Mouse (Mus musculus): ENCODE data around the gene Fam107b. TPM values are rescaled to one million over a fixed set of nuclear protein-coding genes. Genes with fewer than 3 reads are reported as not detected.
A peak's percentile ranks its signal among the peaks of the same experiment; 100 is the strongest.

Gene Fam107b
- 812 and 826 TPM in 2 replicates for total RNA-seq (2017)

DNA sequence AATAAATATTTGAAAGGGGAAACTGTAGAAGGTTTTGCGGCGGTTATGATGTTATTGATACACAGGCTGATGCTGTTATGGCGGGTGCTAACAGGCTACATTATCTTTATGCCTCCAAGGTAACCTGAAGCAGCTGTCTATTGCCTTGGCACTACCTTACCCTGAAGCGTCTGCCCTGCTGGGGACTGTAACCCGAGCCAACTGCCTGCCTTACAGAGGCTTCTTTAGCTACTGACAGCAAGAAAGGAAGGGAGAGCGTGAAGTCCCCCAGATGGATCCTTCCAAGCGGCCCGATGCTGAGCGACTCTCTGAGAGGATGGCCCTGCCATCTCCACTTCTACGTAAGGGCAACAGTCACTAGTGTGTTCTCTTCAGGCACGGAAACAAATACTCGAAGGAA, at the start of gene Fam107b:
Gene Fam107b (plus strand): TSS at position 303 of the 400 bp plus-strand sequence.
- no peak for ATAC-seq (replicated peaks; ENCODE audit: low read depth, poor library complexity, severe bottlenecking)

GRCm38 (mm10) chr2:3522558-3522957, 47.7 kb upstream of the Fam107b start:
- 0 out of 2 replicates have a peak, but pooled peaks have one; percentile 34 for ATAC-seq (replicated peaks; ENCODE audit: low read depth, poor library complexity, severe bottlenecking)

DNA sequence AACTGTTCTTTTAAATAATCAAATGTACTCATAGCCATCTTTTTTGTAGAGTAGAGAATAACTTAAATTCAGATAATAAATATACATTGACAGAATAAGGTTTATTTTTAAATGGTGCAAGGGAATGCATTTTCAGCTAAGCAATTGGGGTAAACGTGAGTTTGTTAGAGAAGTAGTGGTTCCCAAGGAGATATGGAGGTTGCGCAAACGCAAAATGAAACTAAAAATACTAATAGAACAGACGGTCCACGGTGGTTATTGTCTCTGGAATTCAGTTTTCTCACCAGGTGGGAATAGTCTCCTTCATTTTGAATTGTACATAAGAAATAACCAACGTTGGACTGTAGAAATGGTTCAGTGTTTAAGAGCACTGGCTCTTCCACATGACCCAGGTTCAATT, 44.0 kb upstream of the Fam107b start:
- ATAC-seq (replicated peaks; ENCODE audit: low read depth, poor library complexity, severe bottlenecking) = 0 out of 2 replicates have a peak, but pooled peaks have one; percentile 29

DNA sequence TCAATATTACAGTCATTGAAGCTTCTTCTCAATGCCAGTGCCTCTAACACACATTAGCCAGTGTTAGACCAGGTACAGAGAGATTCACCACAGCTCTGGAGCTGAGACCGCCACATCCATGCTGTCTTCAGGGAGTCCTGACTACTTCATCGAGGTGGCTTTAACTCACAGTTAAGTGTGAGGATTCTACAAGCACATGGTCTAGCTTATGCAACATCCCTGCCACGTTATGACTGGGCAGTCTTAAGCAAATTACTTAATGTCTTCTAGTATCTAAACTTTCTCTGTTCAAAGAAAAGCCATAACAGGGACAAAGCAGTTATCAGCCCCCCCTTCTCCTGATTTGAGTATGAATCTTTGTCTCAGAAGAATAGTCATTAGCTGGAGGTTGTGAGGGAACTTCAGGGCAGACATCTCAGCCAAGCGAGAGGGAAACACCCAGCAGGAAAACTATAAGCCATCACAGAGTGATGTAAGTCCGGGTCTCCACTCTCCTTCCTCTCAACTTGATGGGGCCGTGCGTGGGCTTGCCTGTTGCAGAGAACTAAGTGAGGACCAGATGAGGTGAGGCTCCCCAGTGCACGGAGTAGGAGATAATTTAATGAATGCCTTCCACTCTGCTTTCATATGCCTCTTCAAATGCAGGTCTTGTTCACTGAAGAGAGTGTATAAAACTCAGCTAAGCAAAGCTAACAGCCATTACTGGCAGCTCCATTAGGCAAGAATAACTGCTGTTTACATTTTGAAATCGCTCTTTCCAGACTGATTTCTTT, 28.8 kb upstream of the Fam107b start:
- ATAC-seq (replicated peaks; ENCODE audit: low read depth, poor library complexity, severe bottlenecking) = no peak

DNA sequence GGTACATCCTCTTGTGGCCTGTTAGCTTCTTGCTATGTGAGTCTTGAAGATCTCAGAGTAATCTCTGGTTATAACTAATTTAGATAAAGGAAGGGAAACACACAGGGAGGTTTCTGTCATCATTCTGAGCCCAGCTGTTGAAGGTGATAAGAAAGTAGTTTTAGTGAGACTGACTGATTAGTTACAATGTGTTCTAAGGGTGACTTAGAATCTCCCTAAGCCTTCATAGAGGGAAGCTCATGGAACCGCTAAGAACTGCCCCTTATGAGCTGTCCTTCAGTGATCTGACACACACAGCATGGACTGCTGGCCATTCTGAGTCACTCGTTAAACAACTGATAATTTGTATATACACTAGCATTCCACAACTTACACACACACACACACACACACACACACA, 24.2 kb upstream of the Fam107b start:
- ATAC-seq (replicated peaks; ENCODE audit: low read depth, poor library complexity, severe bottlenecking) = peak; percentile 56

GRCm38 (mm10) chr2:3546588-3546987, 23.7 kb upstream of the Fam107b start:
- peak; percentile 88 for ATAC-seq (replicated peaks; ENCODE audit: low read depth, poor library complexity, severe bottlenecking)

DNA sequence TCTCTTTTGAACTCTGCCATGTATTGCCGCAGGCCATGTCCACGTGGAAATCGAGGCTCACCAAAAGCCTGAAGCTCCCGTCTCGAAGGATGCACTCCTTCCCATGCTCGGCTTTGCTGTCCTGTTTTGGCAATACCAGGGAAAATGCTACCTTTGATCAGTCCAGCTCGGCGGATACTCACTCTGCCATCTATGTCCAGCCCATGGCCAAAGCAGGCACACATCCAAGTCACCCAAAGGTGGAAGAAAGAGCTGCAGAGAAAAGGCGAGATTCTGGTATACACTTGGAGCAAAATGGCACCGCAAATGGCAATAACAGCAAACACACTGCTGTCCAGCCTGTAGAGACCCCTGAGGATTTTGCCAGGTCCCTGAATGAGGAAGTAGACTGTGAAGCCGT, 318 bp downstream of the Fam107b start:
- ATAC-seq (replicated peaks; ENCODE audit: low read depth, poor library complexity, severe bottlenecking) = no peak

GRCm38 (mm10) chr2:3573883-3574282, 3.6 kb downstream of the Fam107b start:
- ATAC-seq (replicated peaks; ENCODE audit: low read depth, poor library complexity, severe bottlenecking) = peak; percentile 62

GRCm38 (mm10) chr2:3575140-3575539, 4.9 kb downstream of the Fam107b start:
- ATAC-seq (replicated peaks; ENCODE audit: low read depth, poor library complexity, severe bottlenecking) = no peak

- peak; percentile 50; the same call in 1 of the 2 replicates for ATAC-seq (replicated peaks; ENCODE audit: low read depth, poor library complexity, severe bottlenecking)
These were observed 6.1 kb downstream of the Fam107b start for GRCm38 (mm10) chr2:3576346-3576745.

DNA sequence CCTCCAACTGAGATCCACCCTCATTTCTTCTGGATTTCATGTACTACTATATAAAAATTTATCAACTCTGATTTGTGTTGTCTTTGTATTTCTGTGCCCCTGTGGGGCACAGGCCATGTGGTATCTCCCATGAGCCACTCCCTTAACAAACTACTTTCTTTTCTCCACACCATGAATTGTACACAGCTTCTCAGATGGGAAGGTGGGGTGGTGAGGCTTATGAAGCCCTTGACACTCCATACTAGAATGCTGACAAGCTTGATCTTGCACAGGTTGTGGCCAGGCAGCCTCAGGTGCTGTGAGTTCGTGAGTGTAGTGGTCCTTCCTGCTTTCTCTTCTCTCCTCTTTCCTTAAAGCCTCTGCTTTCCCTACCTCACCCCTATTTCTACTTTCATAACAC, 6.9 kb downstream of the Fam107b start:
- no peak for ATAC-seq (replicated peaks; ENCODE audit: low read depth, poor library complexity, severe bottlenecking)

GRCm38 (mm10) chr2:3578180-3578902, 8.1 kb downstream of the Fam107b start:
- ATAC-seq (replicated peaks; ENCODE audit: low read depth, poor library complexity, severe bottlenecking) = no peak

DNA sequence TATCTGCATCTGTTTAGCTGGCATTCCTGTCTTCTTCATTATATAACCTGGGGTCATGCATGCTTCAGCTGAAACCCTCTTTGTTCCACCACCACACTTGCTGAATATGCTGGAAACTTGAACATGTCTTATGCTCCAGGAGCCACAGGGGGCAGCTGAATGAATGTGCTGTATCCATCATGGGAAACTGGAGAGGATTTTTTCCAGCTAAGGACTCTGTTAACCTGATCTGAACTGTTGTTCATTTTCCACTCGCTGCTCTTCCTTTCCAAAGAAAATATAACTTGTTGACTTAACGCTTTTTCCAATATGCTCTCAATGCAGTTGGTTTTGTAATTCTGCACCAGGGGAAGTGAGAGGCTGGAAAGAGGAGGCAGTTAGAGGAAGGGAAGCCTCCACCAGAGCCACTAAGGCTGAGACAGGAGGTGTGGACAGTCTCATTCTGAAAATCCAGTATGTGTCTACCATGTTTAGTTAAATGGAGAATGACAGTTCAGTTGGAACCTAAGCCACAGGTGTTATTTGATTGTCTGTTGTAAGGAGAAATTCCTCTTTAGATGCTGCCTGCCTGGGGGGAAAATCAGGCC, 9.1 kb downstream of the Fam107b start:
- ATAC-seq (replicated peaks; ENCODE audit: low read depth, poor library complexity, severe bottlenecking) = no peak

DNA sequence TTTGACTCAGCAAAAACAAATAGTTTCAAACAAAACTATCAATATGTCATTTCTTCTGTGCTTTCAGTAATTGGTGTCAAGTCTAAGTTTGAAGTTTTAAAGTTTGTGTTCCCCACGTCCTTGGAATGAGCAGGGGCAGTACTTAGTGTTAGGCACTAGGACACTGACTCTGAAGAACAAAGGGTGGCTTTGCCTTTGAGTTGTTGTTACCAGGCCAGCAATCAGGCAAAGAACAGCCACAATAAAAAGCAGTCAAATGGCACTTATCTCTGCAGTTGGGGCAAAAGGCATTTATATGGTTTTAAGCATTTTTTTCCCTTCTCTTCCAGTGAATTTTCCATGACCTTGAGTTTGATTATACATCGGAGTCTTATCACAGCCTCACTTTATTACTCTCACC, 12.5 kb downstream of the Fam107b start:
- no peak for ATAC-seq (replicated peaks; ENCODE audit: low read depth, poor library complexity, severe bottlenecking)

- peak; percentile 87 for ATAC-seq (replicated peaks; ENCODE audit: low read depth, poor library complexity, severe bottlenecking)
These were observed 15.0 kb downstream of the Fam107b start for GRCm38 (mm10) chr2:3585231-3585783.

DNA sequence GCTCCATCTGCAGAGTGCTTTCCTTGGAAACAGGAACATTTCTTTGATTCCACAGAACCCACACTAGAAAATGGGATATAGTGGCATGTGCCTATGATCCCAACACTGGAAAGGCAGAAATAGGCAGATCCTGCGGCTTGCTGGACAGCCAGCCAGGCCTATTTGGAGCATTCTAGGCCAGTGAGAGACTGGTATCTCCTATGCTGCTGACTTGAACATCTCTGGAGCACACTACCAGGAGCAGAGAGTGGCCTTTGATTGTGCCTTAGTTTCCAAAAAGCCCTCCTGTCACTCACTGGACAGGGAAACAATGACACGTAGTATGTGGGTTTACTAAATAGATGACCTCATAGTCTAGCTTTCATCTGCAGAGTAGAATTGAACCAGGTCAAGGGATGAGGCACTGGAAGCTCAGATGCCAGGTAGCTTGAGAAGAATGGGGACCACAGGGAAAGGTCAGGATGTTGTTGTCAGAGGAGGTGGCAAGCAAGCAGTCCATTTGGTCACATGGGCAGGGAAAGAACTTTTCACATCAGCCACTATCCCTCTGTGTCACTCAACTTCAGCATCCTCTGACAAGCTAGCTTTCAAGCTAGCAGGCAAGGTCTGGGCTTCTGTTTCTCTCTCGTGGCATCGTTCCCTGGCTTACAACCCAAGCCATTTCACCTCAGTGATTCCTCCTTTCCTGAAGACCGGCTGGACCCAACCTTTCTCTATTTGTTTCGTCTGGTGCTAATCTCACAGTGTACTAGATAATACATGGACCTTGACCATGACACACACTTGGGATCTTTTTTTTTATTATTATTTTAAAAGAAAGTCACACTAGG, 20.0 kb downstream of the Fam107b start:
- ATAC-seq (replicated peaks; ENCODE audit: low read depth, poor library complexity, severe bottlenecking) = no peak

- no peak for ATAC-seq (replicated peaks; ENCODE audit: low read depth, poor library complexity, severe bottlenecking)
These were observed 20.6 kb downstream of the Fam107b start for GRCm38 (mm10) chr2:3590916-3591197.

DNA sequence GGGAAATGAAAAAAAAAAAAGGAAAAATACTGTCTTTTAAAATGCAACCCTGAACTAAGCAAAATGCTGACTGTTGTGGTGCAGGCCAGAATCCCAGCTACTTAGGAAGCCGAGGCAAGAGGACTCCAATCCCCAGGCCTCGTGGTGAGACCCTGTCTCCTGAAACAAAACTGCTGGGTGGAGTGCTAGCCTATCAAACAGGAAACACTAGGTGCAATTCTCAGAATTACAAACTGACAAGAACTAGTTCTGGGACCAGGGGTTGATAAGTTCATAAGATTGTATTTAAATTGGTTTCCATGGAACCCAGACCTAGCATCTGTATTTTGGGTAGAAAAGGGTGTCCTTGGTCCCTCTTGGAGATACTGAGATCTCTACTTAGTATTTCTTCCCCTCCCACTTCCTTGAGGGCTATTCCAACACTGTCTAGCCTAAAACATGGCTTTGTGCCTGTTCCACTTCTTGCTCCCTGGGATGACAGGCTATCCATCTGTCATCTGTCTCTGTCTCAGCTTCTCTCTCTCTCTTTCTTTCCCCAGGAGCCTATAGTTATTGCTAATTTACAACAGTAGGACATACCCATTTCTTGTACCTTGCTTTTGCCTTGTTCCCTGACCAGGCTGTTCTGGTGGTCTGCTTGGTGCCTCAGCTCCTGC, 24.5 kb downstream of the Fam107b start:
- ATAC-seq (replicated peaks; ENCODE audit: low read depth, poor library complexity, severe bottlenecking) = peak; percentile 78

- 0 out of 2 replicates have a peak, but pooled peaks have one; percentile 18 for ATAC-seq (replicated peaks; ENCODE audit: low read depth, poor library complexity, severe bottlenecking)
These were observed 30.1 kb downstream of the Fam107b start for GRCm38 (mm10) chr2:3600421-3600820.

All from common myeloid progenitor, adult 5-6 weeks (primary cell).